Mouse (Mus musculus) lung, postnatal 25 days (tissue): ENCODE data around the gene Mxi1.

Source experiments
- DNase-seq: peaks from one replicate; pipeline ENCODE4 v3.0.0; 2022; ENCODE audit warnings: low spot score

Gene Mxi1

DNA sequence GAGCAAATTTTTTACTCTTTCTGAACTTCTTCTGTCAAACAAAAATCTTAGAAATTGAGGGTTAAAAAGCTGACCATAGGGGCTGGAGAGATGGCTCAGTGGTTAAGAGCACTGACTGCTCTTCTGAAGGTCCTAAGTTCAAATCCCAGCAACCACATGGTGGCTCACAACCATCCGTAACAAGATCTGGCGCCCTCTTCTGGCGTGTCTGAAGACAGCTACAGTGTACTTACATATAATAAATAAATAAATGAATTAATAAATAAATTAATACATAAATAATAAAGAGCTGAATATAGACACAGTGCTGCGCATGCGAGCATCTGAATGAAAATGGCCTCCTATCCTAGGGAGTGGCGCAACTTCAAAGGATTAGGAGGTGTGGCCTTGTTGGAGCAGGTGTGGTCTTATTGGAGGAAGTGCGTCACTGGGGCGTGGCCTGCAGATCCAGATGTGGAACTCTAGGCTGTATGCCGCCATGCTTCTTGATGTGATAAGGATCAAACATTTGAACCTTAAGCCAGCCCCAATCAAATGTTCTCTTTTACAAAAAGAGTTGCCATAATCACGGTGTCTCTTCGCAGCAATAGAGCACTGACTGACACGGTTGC is 12.2 kb downstream of the Mxi1 start:
- DNase-seq: no peak

DNA sequence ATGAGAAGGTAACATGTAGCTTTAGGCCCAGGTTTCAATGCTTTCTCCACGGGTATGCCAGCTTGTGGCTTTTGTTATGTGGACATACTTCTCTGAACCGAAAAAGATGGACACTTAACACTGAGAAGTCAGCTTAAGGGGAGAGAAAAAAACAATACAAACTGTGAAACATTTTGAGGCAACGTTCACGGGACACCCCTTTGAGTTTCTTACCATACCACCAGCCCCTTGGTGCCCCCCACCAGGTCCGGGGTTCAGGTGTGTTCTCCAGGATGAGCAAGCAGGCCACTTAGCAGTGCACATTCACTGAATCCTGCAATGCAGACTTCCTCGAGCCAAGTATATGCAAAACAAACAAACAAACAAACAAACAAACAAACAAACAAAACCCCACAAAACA is 14.5 kb downstream of the Mxi1 start:
- DNase-seq: no peak

DNA sequence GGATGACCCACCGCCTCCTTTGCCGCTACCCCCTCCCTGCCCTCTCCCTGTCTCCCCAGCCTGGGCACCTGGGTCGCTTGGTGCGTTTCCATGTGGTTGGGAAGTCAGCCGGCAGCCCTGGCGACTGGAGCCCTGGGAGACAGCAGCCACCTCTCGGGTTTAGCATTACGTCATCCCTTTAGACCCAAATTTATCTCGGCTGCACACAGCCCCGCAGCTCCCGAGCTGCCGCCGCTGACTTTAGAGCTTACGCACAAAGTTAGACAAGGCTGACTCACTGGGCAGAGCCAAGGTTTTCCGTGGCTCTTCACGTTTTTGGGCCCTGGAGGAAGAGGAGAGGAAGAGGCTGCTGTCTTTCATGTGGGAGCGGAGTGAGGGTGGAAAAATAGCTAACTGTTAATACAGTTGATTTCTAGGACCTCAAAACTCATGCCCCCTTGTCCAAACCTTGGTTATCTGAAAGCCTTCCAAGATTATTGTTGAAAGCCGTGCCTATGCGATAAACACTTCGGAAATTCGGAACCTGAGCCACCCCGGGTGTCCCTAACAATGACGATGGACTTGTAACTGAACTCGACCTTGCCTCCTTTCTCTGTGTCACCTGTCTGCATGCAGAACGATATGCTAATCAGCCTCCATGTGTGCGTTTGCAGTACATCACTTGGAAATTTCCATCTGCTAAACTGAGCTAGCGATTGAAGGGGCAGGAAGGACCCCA is 15.4 kb downstream of the Mxi1 start:
- no peak for DNase-seq

DNA sequence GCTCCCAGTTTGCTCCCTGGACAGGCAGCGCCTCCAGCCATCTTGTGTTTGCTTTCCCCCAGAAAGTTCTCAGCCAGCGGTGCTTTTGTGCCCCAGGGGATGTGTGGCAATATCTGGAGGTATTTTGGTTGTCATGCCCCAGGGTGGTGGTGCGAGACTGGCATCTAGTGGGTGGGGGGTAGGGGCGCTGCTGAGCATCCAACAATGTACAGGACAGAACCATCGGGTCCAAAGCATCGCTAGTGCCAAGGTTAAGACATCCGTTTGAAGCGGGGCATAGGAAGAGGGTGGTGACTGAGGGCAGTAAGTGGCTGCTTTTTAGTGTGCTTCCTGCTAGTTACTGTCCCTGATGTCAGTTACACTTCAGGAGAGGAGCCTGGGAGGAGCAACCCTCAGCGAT is 17.8 kb downstream of the Mxi1 start:
- no peak for DNase-seq

DNA sequence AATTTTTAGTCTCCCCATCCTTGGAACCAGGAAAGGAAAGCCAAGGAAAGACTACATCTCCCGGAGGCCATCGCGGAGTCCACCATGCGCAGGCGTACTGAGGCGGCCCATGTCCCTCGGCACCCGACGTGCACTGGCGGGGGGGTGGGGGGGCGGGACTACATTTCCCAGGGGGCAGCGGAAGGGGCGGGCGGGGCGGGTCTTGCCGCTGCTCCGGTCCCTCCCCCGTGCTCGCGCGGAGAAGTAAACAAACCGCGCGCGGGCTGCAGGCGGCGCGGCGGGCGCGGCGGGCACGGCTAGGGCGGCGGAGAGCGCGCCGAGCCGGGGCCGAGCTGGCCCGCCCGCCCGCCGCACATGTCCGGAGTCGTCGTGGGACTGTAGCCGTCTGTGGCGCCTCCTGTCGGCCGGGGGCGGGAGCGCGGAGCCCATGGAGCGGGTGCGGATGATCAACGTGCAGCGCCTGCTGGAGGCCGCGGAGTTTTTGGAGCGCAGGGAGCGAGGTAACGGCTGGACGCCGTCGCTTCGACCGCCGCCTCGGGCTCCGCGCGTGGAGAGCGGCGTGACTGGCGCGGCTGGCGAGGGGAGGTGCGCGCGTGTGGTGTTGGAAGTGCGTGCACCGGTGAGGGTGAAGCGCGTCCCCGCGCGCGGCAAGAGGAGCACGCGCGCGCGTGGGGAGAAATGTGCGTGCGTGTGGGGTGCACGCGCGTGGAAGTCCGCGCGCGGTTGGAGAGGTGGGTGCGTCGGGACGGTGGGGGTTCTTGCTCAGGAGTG is 19.1 kb downstream of the Mxi1 start:
- DNase-seq: peak; percentile 92

DNA sequence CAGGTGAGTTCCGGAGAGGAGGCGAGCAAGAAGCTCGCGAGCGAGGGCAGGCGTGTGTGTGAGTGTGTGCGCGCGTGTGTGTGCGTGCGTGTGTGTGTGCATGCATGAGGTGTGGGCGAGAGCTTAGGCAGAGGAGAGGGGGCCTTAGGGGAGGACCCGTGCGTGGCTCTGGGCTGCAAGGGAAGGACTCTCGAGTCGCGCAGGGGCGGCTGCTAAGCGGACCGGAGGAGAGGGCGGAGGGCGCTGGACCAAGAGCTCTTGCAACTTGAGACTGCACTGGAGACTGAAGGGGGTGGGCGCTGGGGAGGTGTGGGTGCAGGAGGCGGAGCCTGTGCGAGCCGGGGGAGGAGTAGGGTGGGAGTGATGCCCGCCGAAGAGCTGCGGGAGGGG is 19.7 kb downstream of the Mxi1 start:
- DNase-seq: peak; percentile 71

GRCm38 (mm10) chr19:53331882-53332500 is 21.7 kb downstream of the Mxi1 start:
- no peak for DNase-seq

DNA sequence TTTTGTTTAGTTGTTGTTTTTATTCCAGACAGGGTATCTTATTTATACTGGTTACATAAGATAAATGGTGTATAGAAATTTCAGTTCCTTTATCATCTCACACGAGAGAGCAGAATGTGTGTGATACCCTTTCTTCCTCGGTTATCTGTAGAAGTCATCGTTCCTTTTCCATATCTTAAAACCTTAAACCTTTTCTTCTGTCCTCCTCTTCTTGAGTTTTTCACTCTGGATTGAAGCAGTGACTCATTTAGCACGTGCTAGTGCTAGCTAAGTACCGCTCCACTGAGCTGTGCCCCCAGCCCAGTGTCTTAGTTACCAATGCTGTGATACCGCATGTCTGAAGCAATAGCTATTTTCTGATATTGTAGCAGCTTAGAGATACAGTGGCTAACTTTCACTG is 23.4 kb downstream of the Mxi1 start:
- DNase-seq: no peak

- DNase-seq: no peak
Measured at GRCm38 (mm10) chr19:53335241-53335640, 24.9 kb downstream of the Mxi1 start.

- DNase-seq: no peak
Measured at GRCm38 (mm10) chr19:53340423-53340822, 30.1 kb downstream of the Mxi1 start.

GRCm38 (mm10) chr19:53343174-53343881 is 33.0 kb downstream of the Mxi1 start:
- no peak for DNase-seq

GRCm38 (mm10) chr19:53344062-53344461 is 33.7 kb downstream of the Mxi1 start:
- DNase-seq: no peak

- DNase-seq: no peak
Measured at GRCm38 (mm10) chr19:53345766-53346165, 35.4 kb downstream of the Mxi1 start.

GRCm38 (mm10) chr19:53353864-53354263 is 43.5 kb downstream of the Mxi1 start:
- DNase-seq: no peak

GRCm38 (mm10) chr19:53354271-53355000 is 44.1 kb downstream of the Mxi1 start:
- DNase-seq: no peak

DNA sequence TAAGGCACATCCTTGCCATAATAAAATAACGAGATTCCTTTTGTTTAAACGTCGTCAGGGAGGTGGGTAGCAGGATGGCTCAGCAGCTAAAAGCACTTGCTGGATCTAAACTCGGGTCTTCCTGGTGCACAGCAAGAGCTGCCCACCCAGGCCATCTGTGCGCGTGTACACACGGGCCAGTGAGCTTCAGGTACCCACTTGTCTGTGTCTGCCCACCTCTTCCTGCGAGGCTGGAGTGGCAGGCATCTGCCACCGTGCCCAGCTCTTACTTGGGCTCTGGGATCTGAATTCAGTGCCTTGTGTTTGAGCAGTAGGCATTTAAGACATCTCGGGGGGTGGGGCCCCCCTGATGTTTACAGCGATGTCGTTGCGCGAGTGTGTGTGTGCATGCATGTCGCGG is 44.7 kb downstream of the Mxi1 start:
- DNase-seq: no peak

- no peak for DNase-seq
Measured at GRCm38 (mm10) chr19:53359160-53360033, 49.1 kb downstream of the Mxi1 start.

GRCm38 (mm10) chr19:53360265-53360958 is 50.1 kb downstream of the Mxi1 start:
- DNase-seq: no peak

DNA sequence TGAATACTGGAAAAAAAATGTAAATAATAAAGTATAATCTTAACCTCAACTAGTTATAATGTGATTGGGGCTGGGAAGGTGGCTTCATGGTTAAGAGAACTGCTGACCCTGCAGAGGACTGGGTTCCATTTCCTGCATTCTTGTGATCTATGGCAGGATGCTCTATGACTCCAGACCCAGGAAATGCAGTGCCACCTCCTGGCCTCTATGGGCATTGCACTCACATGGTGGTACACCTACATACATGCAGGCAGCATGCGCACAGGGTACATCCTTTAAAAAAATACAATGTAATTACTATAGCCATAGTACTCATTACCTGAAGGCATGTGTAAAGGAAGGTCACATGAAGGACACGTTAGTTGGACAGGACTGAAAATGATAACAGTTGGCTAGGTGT is 52.6 kb downstream of the Mxi1 start:
- no peak for DNase-seq

DNA sequence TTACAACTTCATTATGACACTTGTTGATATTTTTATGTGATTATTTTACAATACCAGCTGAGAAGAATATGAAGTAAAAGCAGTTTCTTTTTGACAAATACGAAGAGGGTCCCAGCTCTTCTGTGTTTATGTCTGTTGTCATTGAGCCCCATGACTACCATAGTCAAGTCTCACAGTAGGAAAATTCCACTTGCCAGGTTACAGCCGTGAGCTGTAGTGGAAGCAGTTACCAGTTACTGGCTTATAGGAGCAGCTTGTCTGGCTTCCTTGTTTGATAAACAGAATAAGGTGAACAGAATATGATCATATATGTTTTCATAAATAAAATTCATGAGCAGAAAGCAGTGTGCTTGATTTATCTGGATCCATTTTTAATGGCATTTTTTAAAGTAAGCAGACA is 54.2 kb downstream of the Mxi1 start:
- DNase-seq: no peak
